Mouse (Mus musculus): ENCODE measurements at regions not wholly inside any gene's neighbourhood (a gene's known extent, or its start where the extent isn't known, plus 50 kb on each side); places are given as distances from the start of the nearest gene placed in this dataset.

DNA sequence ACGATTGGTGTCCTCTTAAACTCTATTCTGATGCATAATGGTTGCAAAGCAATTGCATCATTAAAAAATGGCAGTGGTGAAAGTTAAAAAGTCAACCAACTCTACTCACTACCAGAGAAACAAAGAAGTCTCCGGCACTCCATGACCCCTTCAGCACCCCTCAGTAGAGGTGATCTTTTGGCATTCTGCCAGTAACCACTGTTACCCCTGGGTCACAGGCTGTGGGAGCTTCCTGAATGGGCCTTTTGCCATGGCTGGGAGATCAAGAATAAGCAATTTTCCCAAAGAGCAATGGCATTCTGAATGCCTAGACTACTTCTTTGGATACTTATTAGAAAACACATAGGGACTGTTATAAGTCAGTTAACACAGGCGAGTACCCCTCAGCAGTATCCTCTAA is 391.2 kb downstream of the Nuf2 start:
- H3K9ac ChIP-seq (ENCODE audit: low read depth, low read length) = no peak overlapping the region
- no peak for DNase-seq
- intact Hi-C loops (cut with DNase I) = no loop called here
- 52% methylated on average over 3 of the region's 3 CpGs for WGBS
- H3K36me3 ChIP-seq (ENCODE audit: control insufficient read depth, insufficient read depth, low read length) = no peaks in the 10 kb centered on the region
- no peaks in the 10 kb centered on the region for H3K4me1 ChIP-seq (ENCODE audit: control insufficient read depth, insufficient read depth, low read length)
- no peaks in the 10 kb centered on the region for H3K27me3 ChIP-seq (ENCODE audit: control insufficient read depth, insufficient read depth, low read length)
- no peak overlapping the region for H3K4me3 ChIP-seq
- no peak overlapping the region for H3K27ac ChIP-seq
- no peaks in the 10 kb centered on the region for H3K79me2 ChIP-seq (replicated peaks; ENCODE audit: control insufficient read depth, insufficient read depth, low read length)
- TF ChIP-seq CTCF (IDR thresholded peaks at IDR 0.05) (no peak), EP300 (IDR thresholded peaks at IDR 0.05; ENCODE audit: insufficient read depth, low read depth, low read length) (no peak), POLR2A (IDR thresholded peaks at IDR 0.05; ENCODE audit: insufficient read depth, low read depth, low read length) (no peak)

DNA sequence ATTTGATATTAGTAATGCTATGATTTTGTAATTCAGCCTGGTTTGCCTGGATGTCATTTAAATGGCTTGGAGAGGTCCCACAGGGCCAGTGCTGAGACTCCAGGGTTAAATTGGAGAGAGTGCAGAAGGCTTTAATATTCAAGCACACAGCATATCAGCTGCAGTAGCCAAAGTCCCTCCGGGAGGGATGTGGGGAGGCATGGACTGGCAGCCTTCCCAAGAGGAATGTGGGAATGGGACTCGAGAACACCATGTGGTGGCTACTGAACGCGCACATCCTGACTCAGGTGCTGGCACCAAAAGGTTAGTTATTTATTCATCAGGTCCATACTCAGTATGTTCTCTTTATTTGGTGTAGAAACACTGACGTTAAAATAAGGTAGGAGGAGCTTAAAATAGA is 391.8 kb downstream of the Nuf2 start:
- intact Hi-C loops (cut with DNase I) = no loop called here
- no peak overlapping the region for H3K27ac ChIP-seq
- WGBS = 36% methylated on average over 5 of the region's 5 CpGs
- no peaks in the 10 kb centered on the region for H3K36me3 ChIP-seq (ENCODE audit: control insufficient read depth, insufficient read depth, low read length)
- H3K79me2 ChIP-seq (replicated peaks; ENCODE audit: control insufficient read depth, insufficient read depth, low read length) = no peaks in the 10 kb centered on the region
- TF ChIP-seq EP300 (IDR thresholded peaks at IDR 0.05; ENCODE audit: insufficient read depth, low read depth, low read length) (no peak), POLR2A (IDR thresholded peaks at IDR 0.05; ENCODE audit: insufficient read depth, low read depth, low read length) (no peak), CTCF (IDR thresholded peaks at IDR 0.05) (no peak)
- no peak overlapping the region for H3K4me3 ChIP-seq
- no peak overlapping the region for H3K9ac ChIP-seq (ENCODE audit: low read depth, low read length)
- no peak for DNase-seq
- no peaks in the 10 kb centered on the region for H3K4me1 ChIP-seq (ENCODE audit: control insufficient read depth, insufficient read depth, low read length)
- H3K27me3 ChIP-seq (ENCODE audit: control insufficient read depth, insufficient read depth, low read length) = no peaks in the 10 kb centered on the region

DNA sequence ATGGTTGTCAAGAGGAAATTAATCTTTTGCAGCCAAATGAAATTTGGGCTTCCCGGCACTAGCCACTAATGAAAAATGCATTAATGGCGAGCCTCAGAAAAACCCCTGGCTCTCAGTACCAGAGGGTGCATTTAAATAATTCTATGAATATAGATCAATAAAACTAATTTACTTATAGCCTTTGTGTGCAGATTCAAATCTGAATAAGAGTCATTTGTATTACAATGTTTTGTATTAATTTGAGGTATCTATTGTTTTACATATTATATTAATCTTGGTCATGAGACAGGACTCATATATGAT is 392.1 kb downstream of the Nuf2 start:
- intact Hi-C loops (cut with DNase I) = no loop called here
- WGBS = 52% methylated on average over 2 of the region's 2 CpGs
- no peak for TF ChIP-seq POLR2A (IDR thresholded peaks at IDR 0.05; ENCODE audit: insufficient read depth, low read depth, low read length)
- TF ChIP-seq CTCF (IDR thresholded peaks at IDR 0.05) = no peak
- TF ChIP-seq EP300 (IDR thresholded peaks at IDR 0.05; ENCODE audit: insufficient read depth, low read depth, low read length) = no peak
- no peaks in the 10 kb centered on the region for H3K27me3 ChIP-seq (ENCODE audit: control insufficient read depth, insufficient read depth, low read length)
- DNase-seq = no peak
- no peaks in the 10 kb centered on the region for H3K36me3 ChIP-seq (ENCODE audit: control insufficient read depth, insufficient read depth, low read length)
- H3K79me2 ChIP-seq (replicated peaks; ENCODE audit: control insufficient read depth, insufficient read depth, low read length) = no peaks in the 10 kb centered on the region
- no peak overlapping the region for H3K4me3 ChIP-seq
- H3K4me1 ChIP-seq (ENCODE audit: control insufficient read depth, insufficient read depth, low read length) = no peaks in the 10 kb centered on the region
- H3K27ac ChIP-seq = no peak overlapping the region
- H3K9ac ChIP-seq (ENCODE audit: low read depth, low read length) = no peak overlapping the region

GRCm38 (mm10) chr1:169138404-169139183 is 392.7 kb downstream of the Nuf2 start:
- Histone ChIP-seq H3K4me3 (no peak overlapping the region), H3K79me2 (replicated peaks; ENCODE audit: control insufficient read depth, insufficient read depth, low read length) (no peaks in the 10 kb centered on the region), H3K9ac (ENCODE audit: low read depth, low read length) (no peak overlapping the region), H3K4me1 (ENCODE audit: control insufficient read depth, insufficient read depth, low read length) (no peaks in the 10 kb centered on the region), H3K27ac (no peak overlapping the region), H3K27me3 (ENCODE audit: control insufficient read depth, insufficient read depth, low read length) (no peaks in the 10 kb centered on the region), H3K36me3 (ENCODE audit: control insufficient read depth, insufficient read depth, low read length) (no peaks in the 10 kb centered on the region)
- no peak for DNase-seq
- 56% methylated on average over 6 of the region's 6 CpGs for WGBS
- intact Hi-C loops (cut with DNase I) = no loop called here
- TF ChIP-seq POLR2A (IDR thresholded peaks at IDR 0.05; ENCODE audit: insufficient read depth, low read depth, low read length) = no peak
- TF ChIP-seq EP300 (IDR thresholded peaks at IDR 0.05; ENCODE audit: insufficient read depth, low read depth, low read length) = no peak
- TF ChIP-seq CTCF (IDR thresholded peaks at IDR 0.05) = no peak

DNA sequence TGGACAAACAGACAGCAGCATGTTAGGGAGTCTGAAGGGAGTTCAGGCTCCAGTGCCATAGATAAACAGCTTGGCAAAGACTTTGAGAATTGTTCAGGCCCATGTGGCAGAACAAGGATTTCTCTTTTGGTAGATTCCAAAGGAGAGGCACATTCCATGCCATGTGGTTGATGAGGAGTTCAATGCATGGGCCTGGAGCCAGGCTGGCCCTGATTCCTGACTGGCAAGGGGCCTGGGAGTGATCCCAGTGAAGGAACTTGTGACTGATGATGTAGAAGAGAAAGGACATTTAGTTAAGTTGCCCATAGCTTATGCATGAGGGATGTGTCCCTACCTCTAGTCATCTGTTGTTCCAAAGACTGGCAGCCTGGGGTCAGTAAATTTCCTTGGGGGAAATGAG is 395.7 kb downstream of the Nuf2 start:
- no peaks in the 10 kb centered on the region for H3K27me3 ChIP-seq (ENCODE audit: control insufficient read depth, insufficient read depth, low read length)
- TF ChIP-seq POLR2A (IDR thresholded peaks at IDR 0.05; ENCODE audit: insufficient read depth, low read depth, low read length) = no peak
- TF ChIP-seq EP300 (IDR thresholded peaks at IDR 0.05; ENCODE audit: insufficient read depth, low read depth, low read length) = no peak
- no peak for TF ChIP-seq CTCF (IDR thresholded peaks at IDR 0.05)
- intact Hi-C loops (cut with DNase I) = no loop called here
- H3K27ac ChIP-seq = no peak overlapping the region
- DNase-seq = no peak
- no peaks in the 10 kb centered on the region for H3K36me3 ChIP-seq (ENCODE audit: control insufficient read depth, insufficient read depth, low read length)
- no peak overlapping the region for H3K4me3 ChIP-seq
- H3K4me1 ChIP-seq (ENCODE audit: control insufficient read depth, insufficient read depth, low read length) = no peaks in the 10 kb centered on the region
- no peaks in the 10 kb centered on the region for H3K79me2 ChIP-seq (replicated peaks; ENCODE audit: control insufficient read depth, insufficient read depth, low read length)
- no peak overlapping the region for H3K9ac ChIP-seq (ENCODE audit: low read depth, low read length)

GRCm38 (mm10) chr1:169103669-169104068 is 427.6 kb downstream of the Nuf2 start:
- TF ChIP-seq EP300 (IDR thresholded peaks at IDR 0.05; ENCODE audit: insufficient read depth, low read depth, low read length) = no peak
- no peak for TF ChIP-seq POLR2A (IDR thresholded peaks at IDR 0.05; ENCODE audit: insufficient read depth, low read depth, low read length)
- no peak for TF ChIP-seq CTCF (IDR thresholded peaks at IDR 0.05)
- H3K27ac ChIP-seq = no peak overlapping the region
- no peaks in the 10 kb centered on the region for H3K36me3 ChIP-seq (ENCODE audit: control insufficient read depth, insufficient read depth, low read length)
- no peak overlapping the region for H3K4me3 ChIP-seq
- no peak overlapping the region for H3K9ac ChIP-seq (ENCODE audit: low read depth, low read length)
- H3K79me2 ChIP-seq (replicated peaks; ENCODE audit: control insufficient read depth, insufficient read depth, low read length) = no peaks in the 10 kb centered on the region
- 56% methylated on average over 4 of the region's 4 CpGs for WGBS
- no peaks in the 10 kb centered on the region for H3K27me3 ChIP-seq (ENCODE audit: control insufficient read depth, insufficient read depth, low read length)
- DNase-seq = no peak
- H3K4me1 ChIP-seq (ENCODE audit: control insufficient read depth, insufficient read depth, low read length) = no peaks in the 10 kb centered on the region
- intact Hi-C loops (cut with DNase I) = no loop called here
